Mouse (Mus musculus): ENCODE data around the gene Copg2. TPM values are rescaled to one million over a fixed set of nuclear protein-coding genes. Genes with fewer than 3 reads are reported as not detected.

The Copg2 gene
- polyA plus RNA-seq, 1 experiment from 2014 or later = 5.8 TPM

- Histone ChIP-seq H3K4me1 (ENCODE audit: control insufficient read depth, low read depth, low read length) (no peaks in the 10 kb centered on the region), H3K36me3 (ENCODE audit: control insufficient read depth, insufficient read depth) (no peaks in the 10 kb centered on the region), H3K4me2 (ENCODE audit: low read depth, low read length) (no peak overlapping the region), H3K27ac (ENCODE audit: low read length) (no peak overlapping the region), H3K9me3 (replicated peaks; ENCODE audit: control insufficient read depth, low read length) (no peaks in the 10 kb centered on the region), H3K27me3 (ENCODE audit: control insufficient read depth, insufficient read depth, low read depth, low read length) (no peaks in the 10 kb centered on the region), H3K9ac (ENCODE audit: low read depth, low read length) (no peak overlapping the region), H3K4me3 (ENCODE audit: low read depth, low read length) (no peak overlapping the region)
- WGBS (ENCODE audit: insufficient replicate concordance) = 62% methylated on average over 25 of the region's 25 CpGs
- ATAC-seq (ENCODE audit: low read depth) = no peak
Observed at GRCm38 (mm10) chr6:30710371-30711364, 185.9 kb downstream of the Copg2 start.

- Histone ChIP-seq H3K36me3 (ENCODE audit: control insufficient read depth, insufficient read depth) (no peaks in the 10 kb centered on the region), H3K9ac (ENCODE audit: low read depth, low read length) (no peak overlapping the region), H3K4me1 (ENCODE audit: control insufficient read depth, low read depth, low read length) (no peaks in the 10 kb centered on the region), H3K4me3 (ENCODE audit: low read depth, low read length) (no peak overlapping the region), H3K27me3 (ENCODE audit: control insufficient read depth, insufficient read depth, low read depth, low read length) (no peaks in the 10 kb centered on the region), H3K27ac (ENCODE audit: low read length) (no peak overlapping the region), H3K4me2 (ENCODE audit: low read depth, low read length) (no peak overlapping the region), H3K9me3 (replicated peaks; ENCODE audit: control insufficient read depth, low read length) (no peaks in the 10 kb centered on the region)
- 57% methylated on average over 6 of the region's 6 CpGs for WGBS (ENCODE audit: insufficient replicate concordance)
- ATAC-seq (ENCODE audit: low read depth) = no peak
Observed at GRCm38 (mm10) chr6:30709115-30709514, 187.5 kb downstream of the Copg2 start.

- no peak overlapping the region for H3K27ac ChIP-seq (ENCODE audit: low read length)
- H3K4me3 ChIP-seq (ENCODE audit: low read depth, low read length) = no peak overlapping the region
- H3K27me3 ChIP-seq (ENCODE audit: control insufficient read depth, insufficient read depth, low read depth, low read length) = no peaks in the 10 kb centered on the region
- H3K9ac ChIP-seq (ENCODE audit: low read depth, low read length) = no peak overlapping the region
- no peaks in the 10 kb centered on the region for H3K36me3 ChIP-seq (ENCODE audit: control insufficient read depth, insufficient read depth)
- H3K4me2 ChIP-seq (ENCODE audit: low read depth, low read length) = no peak overlapping the region
- 71% methylated on average over 9 of the region's 9 CpGs for WGBS (ENCODE audit: insufficient replicate concordance)
- ATAC-seq (ENCODE audit: low read depth) = no peak
- no peaks in the 10 kb centered on the region for H3K4me1 ChIP-seq (ENCODE audit: control insufficient read depth, low read depth, low read length)
- H3K9me3 ChIP-seq (replicated peaks; ENCODE audit: control insufficient read depth, low read length) = no peaks in the 10 kb centered on the region
Observed at GRCm38 (mm10) chr6:30703977-30704602, 192.5 kb downstream of the Copg2 start.

- no peaks in the 10 kb centered on the region for H3K9me3 ChIP-seq (replicated peaks; ENCODE audit: control insufficient read depth, low read length)
- H3K27ac ChIP-seq (ENCODE audit: low read length) = no peak overlapping the region
- no peaks in the 10 kb centered on the region for H3K4me1 ChIP-seq (ENCODE audit: control insufficient read depth, low read depth, low read length)
- H3K27me3 ChIP-seq (ENCODE audit: control insufficient read depth, insufficient read depth, low read depth, low read length) = no peaks in the 10 kb centered on the region
- no peaks in the 10 kb centered on the region for H3K36me3 ChIP-seq (ENCODE audit: control insufficient read depth, insufficient read depth)
- ATAC-seq (ENCODE audit: low read depth) = no peak
- no peak overlapping the region for H3K9ac ChIP-seq (ENCODE audit: low read depth, low read length)
- H3K4me3 ChIP-seq (ENCODE audit: low read depth, low read length) = no peak overlapping the region
- H3K4me2 ChIP-seq (ENCODE audit: low read depth, low read length) = no peak overlapping the region
- WGBS (ENCODE audit: insufficient replicate concordance) = 49% methylated on average over 6 of the region's 6 CpGs
Observed at GRCm38 (mm10) chr6:30703476-30703875, 193.1 kb downstream of the Copg2 start.

GRCm38 (mm10) chr6:30702881-30703280 is 193.7 kb downstream of the Copg2 start:
- Histone ChIP-seq H3K4me3 (ENCODE audit: low read depth, low read length) (no peak overlapping the region), H3K27ac (ENCODE audit: low read length) (no peak overlapping the region), H3K9ac (ENCODE audit: low read depth, low read length) (no peak overlapping the region), H3K4me1 (ENCODE audit: control insufficient read depth, low read depth, low read length) (no peaks in the 10 kb centered on the region), H3K9me3 (replicated peaks; ENCODE audit: control insufficient read depth, low read length) (no peaks in the 10 kb centered on the region), H3K4me2 (ENCODE audit: low read depth, low read length) (no peak overlapping the region), H3K27me3 (ENCODE audit: control insufficient read depth, insufficient read depth, low read depth, low read length) (no peaks in the 10 kb centered on the region), H3K36me3 (ENCODE audit: control insufficient read depth, insufficient read depth) (no peaks in the 10 kb centered on the region)
- 66% methylated on average over 6 of the region's 6 CpGs for WGBS (ENCODE audit: insufficient replicate concordance)
- no peak for ATAC-seq (ENCODE audit: low read depth)

GRCm38 (mm10) chr6:30700182-30700581 is 196.4 kb downstream of the Copg2 start:
- WGBS (ENCODE audit: insufficient replicate concordance) = 19% methylated on average over 6 of the region's 6 CpGs
- Histone ChIP-seq H3K27me3 (ENCODE audit: control insufficient read depth, insufficient read depth, low read depth, low read length) (no peaks in the 10 kb centered on the region), H3K9ac (ENCODE audit: low read depth, low read length) (no peak overlapping the region), H3K4me2 (ENCODE audit: low read depth, low read length) (peak overlapping the region; percentile 6; the same call in 1 of the 2 replicates), H3K9me3 (replicated peaks; ENCODE audit: control insufficient read depth, low read length) (no peaks in the 10 kb centered on the region), H3K27ac (ENCODE audit: low read length) (no peak overlapping the region), H3K4me3 (ENCODE audit: low read depth, low read length) (no peak overlapping the region), H3K36me3 (ENCODE audit: control insufficient read depth, insufficient read depth) (no peaks in the 10 kb centered on the region), H3K4me1 (ENCODE audit: control insufficient read depth, low read depth, low read length) (no peaks in the 10 kb centered on the region)
- peak; percentile 32; the same call in 1 of the 2 replicates for ATAC-seq (ENCODE audit: low read depth)

- Histone ChIP-seq H3K4me3 (ENCODE audit: low read depth, low read length) (no peak overlapping the region), H3K27ac (ENCODE audit: low read length) (no peak overlapping the region), H3K27me3 (ENCODE audit: control insufficient read depth, insufficient read depth, low read depth, low read length) (no peaks in the 10 kb centered on the region), H3K9ac (ENCODE audit: low read depth, low read length) (no peak overlapping the region), H3K9me3 (replicated peaks; ENCODE audit: control insufficient read depth, low read length) (no peaks in the 10 kb centered on the region), H3K36me3 (ENCODE audit: control insufficient read depth, insufficient read depth) (no peaks in the 10 kb centered on the region), H3K4me1 (ENCODE audit: control insufficient read depth, low read depth, low read length) (peaks cover under 1% of the 10 kb centered on the region; the same call in 1 of the 2 replicates), H3K4me2 (ENCODE audit: low read depth, low read length) (no peak overlapping the region)
- WGBS (ENCODE audit: insufficient replicate concordance) = 70% methylated on average over 4 of the region's 4 CpGs
- ATAC-seq (ENCODE audit: low read depth) = no peak
Observed at GRCm38 (mm10) chr6:30698036-30698435, 198.6 kb downstream of the Copg2 start.

Data from liver, embryonic 16.5 days (tissue).